Mouse (Mus musculus): Measurements from ENCODE around the gene Cpsf4l. TPM values are rescaled to one million over a fixed set of nuclear protein-coding genes. Genes with fewer than 3 reads are reported as not detected.
"Not testable (repeated sequence)": the region's sequence is repeated elsewhere in the genome, so short reads cannot be mapped to it uniquely, and the experiment has no call there.

Gene Cpsf4l
- total and polyA plus RNA-seq, 3 experiments: 0.13 to 0.43 TPM; not detected in 1

DNA sequence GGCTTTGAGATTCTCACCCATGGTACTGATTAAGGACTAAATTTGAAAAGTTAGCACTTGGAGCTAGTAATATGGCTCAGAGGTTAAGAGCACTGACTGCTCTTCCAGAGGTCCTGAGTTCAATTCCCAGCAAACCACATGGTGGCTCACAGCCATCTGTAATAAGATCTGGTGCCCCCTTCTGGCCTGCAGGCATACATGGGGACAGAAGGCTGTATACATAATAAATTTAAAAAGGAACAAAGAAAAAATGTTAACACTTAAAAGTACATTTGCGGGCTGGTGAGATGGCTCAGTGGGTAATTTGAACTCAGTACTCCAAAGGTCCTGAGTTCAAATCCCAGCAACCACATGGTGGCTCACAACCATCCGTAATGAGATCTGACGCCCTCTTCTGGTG, 49.6 kb downstream of the Cpsf4l start:
- dilution Hi-C loops (cut with MboI; ENCODE audit: extremely low pct_ligation_motif_present, extremely low pct_unique_long_range_greater_than_20kb, low sequenced_read_pairs); in situ Hi-C loops (cut with MboI; ENCODE audit: low pct_ligation_motif_present, low pct_unique_long_range_greater_than_20kb, low sequenced_read_pairs); H3K9ac ChIP-seq (ENCODE audit: insufficient read depth, low read depth); H3K79me2 ChIP-seq (replicated peaks; ENCODE audit: control insufficient read depth, extremely low read depth, insufficient read depth, poor library complexity, severe bottlenecking); H3K4me2 ChIP-seq (ENCODE audit: insufficient read depth, low read depth, poor library complexity, severe bottlenecking); H3K4me3 ChIP-seq (replicated peaks in 1 of 3; ENCODE audit: low read depth in 2 of 3, low read length in 2 of 3, poor library complexity in 1 of 3); H3K27me3 ChIP-seq (replicated peaks); H3K27ac ChIP-seq (ENCODE audit: insufficient read depth, low read depth); DNase-seq (ENCODE audit: extremely low read depth); H3K9me3 ChIP-seq (replicated peaks; ENCODE audit: low read length): not testable (repeated sequence)
- Histone ChIP-seq H3K4me1 (ENCODE audit: control insufficient read depth in 1 of 2, insufficient read depth in 2 of 2) (peaks cover 0 to 25% of the 10 kb centered on the region in 2 experiments; a peak in 2 of 4 replicates), H3K36me3 (replicated peaks in 1 of 2; ENCODE audit: control insufficient read depth in 1 of 2, insufficient read depth in 1 of 2, low read length in 1 of 2) (peaks cover 80 to 90% of the 10 kb centered on the region in 2 experiments)
- peak in 1 of 2 experiments; percentile 44; a peak in 2 of 4 replicates for TF ChIP-seq CTCF (conservative IDR thresholded peaks at IDR 0.05 in 1 of 2, IDR thresholded peaks at IDR 0.05 in 1 of 2; ENCODE audit: low read depth in 2 of 2, low read length in 2 of 2)

DNA sequence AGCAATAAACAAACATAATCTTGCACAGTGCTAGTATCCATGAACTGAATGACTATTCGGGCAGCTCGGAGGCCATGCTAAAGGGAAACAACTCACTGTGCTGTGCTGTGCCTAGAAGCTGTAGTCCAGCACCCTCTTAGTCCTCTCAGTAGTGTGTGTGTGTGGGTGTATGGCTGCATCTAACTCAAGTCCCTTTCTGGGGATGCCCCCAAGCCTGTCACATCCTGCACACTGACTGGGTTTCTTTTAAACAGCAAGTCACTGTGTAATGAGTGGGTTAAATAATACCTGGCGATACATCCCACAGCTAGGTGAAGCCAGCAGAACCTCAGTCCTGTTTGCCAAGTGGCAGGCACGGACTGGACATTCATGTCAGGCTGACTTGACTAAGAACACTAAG, 51.1 kb downstream of the Cpsf4l start:
- Histone ChIP-seq H3K9me3 (replicated peaks; ENCODE audit: low read length) (no peaks in the 10 kb centered on the region), H3K9ac (ENCODE audit: insufficient read depth, low read depth) (no peak overlapping the region), H3K36me3 (replicated peaks in 1 of 2; ENCODE audit: control insufficient read depth in 1 of 2, insufficient read depth in 1 of 2, low read length in 1 of 2) (peaks cover 85 to 90% of the 10 kb centered on the region in 2 experiments), H3K27ac (ENCODE audit: insufficient read depth, low read depth) (no peak overlapping the region), H3K4me2 (ENCODE audit: insufficient read depth, low read depth, poor library complexity, severe bottlenecking) (no peak overlapping the region), H3K4me1 (ENCODE audit: control insufficient read depth in 1 of 2, insufficient read depth in 2 of 2) (peaks cover 0 to 11% of the 10 kb centered on the region in 2 experiments; a peak in 2 of 4 replicates), H3K79me2 (replicated peaks; ENCODE audit: control insufficient read depth, extremely low read depth, insufficient read depth, poor library complexity, severe bottlenecking) (0 out of 2 replicates have a peak, but pooled peaks cover 3% of the 10 kb centered on the region), H3K27me3 (replicated peaks) (no peaks in the 10 kb centered on the region), H3K4me3 (replicated peaks in 1 of 3; ENCODE audit: low read depth in 2 of 3, low read length in 2 of 3, poor library complexity in 1 of 3) (no peak overlapping the region)
- in situ Hi-C loops (cut with MboI; ENCODE audit: low pct_ligation_motif_present, low pct_unique_long_range_greater_than_20kb, low sequenced_read_pairs) (no loop called here), dilution Hi-C loops (cut with MboI; ENCODE audit: extremely low pct_ligation_motif_present, extremely low pct_unique_long_range_greater_than_20kb, low sequenced_read_pairs) (no loop called here)
- TF ChIP-seq MAZ (IDR thresholded peaks at IDR 0.05; ENCODE audit: low read depth, low read length) (no peak), PAX5 (IDR thresholded peaks at IDR 0.05; ENCODE audit: low read length) (no peak), CTCF (conservative IDR thresholded peaks at IDR 0.05 in 1 of 2, IDR thresholded peaks at IDR 0.05 in 1 of 2; ENCODE audit: low read depth in 2 of 2, low read length in 2 of 2) (no peak), MYC (IDR thresholded peaks at IDR 0.05; ENCODE audit: low read depth, low read length) (no peak), RAD21 (IDR thresholded peaks at IDR 0.05; ENCODE audit: low read depth, low read length) (no peak), USF1 (IDR thresholded peaks at IDR 0.05; ENCODE audit: low read depth, low read length) (no peak), NRF1 (IDR thresholded peaks at IDR 0.05; ENCODE audit: low read depth, low read length) (no peak)
- no peak for DNase-seq (ENCODE audit: extremely low read depth)

DNA sequence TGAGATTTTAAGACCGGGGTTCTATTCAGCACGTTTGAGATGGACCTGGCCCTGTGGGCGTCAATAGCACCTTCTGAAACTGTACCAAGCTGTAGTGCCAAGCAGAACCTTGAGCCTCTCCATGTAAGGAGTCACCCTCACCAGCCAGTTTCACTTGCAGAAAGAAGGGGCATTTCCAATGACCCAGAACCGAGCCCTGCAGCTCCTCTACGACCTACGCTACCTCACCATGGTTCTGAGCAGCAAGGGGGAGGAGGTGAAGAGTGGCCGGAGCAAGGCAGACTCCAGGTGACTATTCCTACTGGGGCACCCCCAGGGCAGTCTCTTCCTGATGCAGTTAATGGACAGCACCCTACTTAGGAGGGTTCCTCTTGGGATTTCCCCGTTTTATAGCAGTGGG, 51.5 kb downstream of the Cpsf4l start:
- H3K27me3 ChIP-seq (replicated peaks): no peaks in the 10 kb centered on the region
- peaks cover 0 to 10% of the 10 kb centered on the region in 2 experiments; a peak in 2 of 4 replicates for H3K4me1 ChIP-seq (ENCODE audit: control insufficient read depth in 1 of 2, insufficient read depth in 2 of 2)
- dilution Hi-C loops (cut with MboI; ENCODE audit: extremely low pct_ligation_motif_present, extremely low pct_unique_long_range_greater_than_20kb, low sequenced_read_pairs): no loop called here
- DNase-seq (ENCODE audit: extremely low read depth): no peak
- H3K27ac ChIP-seq (ENCODE audit: insufficient read depth, low read depth): no peak overlapping the region
- no peak overlapping the region for H3K9ac ChIP-seq (ENCODE audit: insufficient read depth, low read depth)
- H3K36me3 ChIP-seq (replicated peaks in 1 of 2; ENCODE audit: control insufficient read depth in 1 of 2, insufficient read depth in 1 of 2, low read length in 1 of 2): peaks cover 85 to 90% of the 10 kb centered on the region in 2 experiments
- 0 out of 2 replicates have a peak, but pooled peaks cover 3% of the 10 kb centered on the region for H3K79me2 ChIP-seq (replicated peaks; ENCODE audit: control insufficient read depth, extremely low read depth, insufficient read depth, poor library complexity, severe bottlenecking)
- no peak overlapping the region for H3K4me2 ChIP-seq (ENCODE audit: insufficient read depth, low read depth, poor library complexity, severe bottlenecking)
- in situ Hi-C loops (cut with MboI; ENCODE audit: low pct_ligation_motif_present, low pct_unique_long_range_greater_than_20kb, low sequenced_read_pairs): no loop called here
- no peak overlapping the region for H3K4me3 ChIP-seq (replicated peaks in 1 of 3; ENCODE audit: low read depth in 2 of 3, low read length in 2 of 3, poor library complexity in 1 of 3)
- no peaks in the 10 kb centered on the region for H3K9me3 ChIP-seq (replicated peaks; ENCODE audit: low read length)
- TF ChIP-seq ETS1 (conservative IDR thresholded peaks at IDR 0.05; ENCODE audit: low read depth, low read length) (no peak), GABPA (IDR thresholded peaks at IDR 0.05; ENCODE audit: insufficient replicate concordance, low read depth, low read length) (no peak), MAFK (IDR thresholded peaks at IDR 0.05; ENCODE audit: insufficient replicate concordance, low read length) (no peak), RCOR1 (conservative IDR thresholded peaks at IDR 0.05; ENCODE audit: low read depth, low read length) (no peak), ZC3H11A (IDR thresholded peaks at IDR 0.05; ENCODE audit: low read depth, low read length) (no peak), EP300 (IDR thresholded peaks at IDR 0.05; ENCODE audit: low read length) (no peak), CHD1 (IDR thresholded peaks at IDR 0.05; ENCODE audit: low read depth, low read length) (no peak), SMC3 (IDR thresholded peaks at IDR 0.05; ENCODE audit: low read depth, low read length) (no peak), IRF4 (IDR thresholded peaks at IDR 0.05; ENCODE audit: low read depth, low read length) (no peak), USF1 (IDR thresholded peaks at IDR 0.05; ENCODE audit: low read depth, low read length) (no peak), JUN (IDR thresholded peaks at IDR 0.05; ENCODE audit: insufficient read depth, low read depth, low read length) (no peak), MYC (IDR thresholded peaks at IDR 0.05; ENCODE audit: low read depth, low read length) (no peak), BHLHE40 (IDR thresholded peaks at IDR 0.05; ENCODE audit: low read depth, low read length) (no peak)

Measured in CH12.LX (cell line).